Mouse (Mus musculus) liver, postnatal 0 days (tissue): ENCODE measurements at regions not wholly inside any gene's neighbourhood (a gene's known extent, or its start where the extent isn't known, plus 50 kb on each side); places are given as distances from the start of the nearest gene placed in this dataset.

Source experiments
- CTCF ChIP-seq: sonication (generic); IDR thresholded peaks from 2 replicates; pipeline ENCODE4 v1.5.1; 2016; ENCODE audit warnings: antibody characterized with exemption, low read depth
- EP300 ChIP-seq: IDR thresholded peaks from 2 replicates; pipeline ENCODE4 v1.6.1; 2016; ENCODE audit warnings: antibody characterized with exemption, low read depth, mild to moderate bottlenecking

GRCm38 (mm10) chr16:95855230-95855629 is 135.5 kb downstream of the Psmg1 start:
- TF ChIP-seq CTCF (no peak), EP300 (peak; percentile 24; the same call in 1 of the 2 replicates)
